Mouse (Mus musculus): ENCODE measurements around the gene Meis1.

Gene Meis1

GRCm38 (mm10) chr11:19018489-19019203, at the start of gene Meis1:
Meis1 (minus strand) TSS chr11:19018985.
- peak; percentile 77 to 81 for DNase-seq (ENCODE audit: low spot score in 2 of 2)

- DNase-seq (ENCODE audit: low spot score in 2 of 2), result no peak
Measured at GRCm38 (mm10) chr11:19067334-19067733, 48.5 kb upstream of the Meis1 start.

- DNase-seq (ENCODE audit: low spot score in 2 of 2), result no peak
Measured at GRCm38 (mm10) chr11:19049276-19049675, 30.5 kb upstream of the Meis1 start.

GRCm38 (mm10) chr11:19036595-19037166, 17.9 kb upstream of the Meis1 start:
- DNase-seq (ENCODE audit: low spot score in 2 of 2), result no peak

- no peak for DNase-seq (ENCODE audit: low spot score in 2 of 2)
Measured at GRCm38 (mm10) chr11:19026581-19027561, 8.1 kb upstream of the Meis1 start.

DNA sequence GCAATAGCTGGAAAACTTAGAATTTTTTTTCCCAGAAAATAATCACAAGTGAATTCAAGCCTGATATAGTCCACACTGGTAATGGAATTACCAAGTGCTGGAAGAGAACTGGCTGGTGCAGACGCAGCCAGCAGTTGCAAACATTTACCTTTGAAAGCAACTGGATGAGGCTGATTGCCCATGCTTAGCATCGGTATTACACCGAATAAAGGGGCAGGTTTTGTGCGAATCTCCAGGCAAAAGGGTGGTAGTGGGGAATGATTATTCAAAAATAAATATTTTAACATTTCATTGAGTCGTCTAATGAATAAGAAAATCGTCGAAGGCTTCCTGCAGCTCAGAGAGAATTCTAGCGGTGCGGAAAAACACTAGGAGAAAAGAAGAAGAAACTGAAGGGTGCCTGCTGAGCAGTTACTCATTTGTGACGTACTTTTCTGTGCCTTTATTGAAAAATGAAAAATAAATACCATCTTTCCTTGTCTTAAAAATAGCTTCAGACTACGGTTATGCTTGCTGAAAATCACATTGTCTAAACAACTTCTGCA, 7.3 kb upstream of the Meis1 start:
- DNase-seq (ENCODE audit: low spot score in 2 of 2), result no peak

GRCm38 (mm10) chr11:19024496-19025265, 5.9 kb upstream of the Meis1 start:
- no peak for DNase-seq (ENCODE audit: low spot score in 2 of 2)

- DNase-seq (ENCODE audit: low spot score in 2 of 2), result no peak
Measured at GRCm38 (mm10) chr11:19023356-19023755, 4.6 kb upstream of the Meis1 start.

- DNase-seq (ENCODE audit: low spot score in 2 of 2), result no peak
Measured at GRCm38 (mm10) chr11:19022576-19022975, 3.8 kb upstream of the Meis1 start.

DNA sequence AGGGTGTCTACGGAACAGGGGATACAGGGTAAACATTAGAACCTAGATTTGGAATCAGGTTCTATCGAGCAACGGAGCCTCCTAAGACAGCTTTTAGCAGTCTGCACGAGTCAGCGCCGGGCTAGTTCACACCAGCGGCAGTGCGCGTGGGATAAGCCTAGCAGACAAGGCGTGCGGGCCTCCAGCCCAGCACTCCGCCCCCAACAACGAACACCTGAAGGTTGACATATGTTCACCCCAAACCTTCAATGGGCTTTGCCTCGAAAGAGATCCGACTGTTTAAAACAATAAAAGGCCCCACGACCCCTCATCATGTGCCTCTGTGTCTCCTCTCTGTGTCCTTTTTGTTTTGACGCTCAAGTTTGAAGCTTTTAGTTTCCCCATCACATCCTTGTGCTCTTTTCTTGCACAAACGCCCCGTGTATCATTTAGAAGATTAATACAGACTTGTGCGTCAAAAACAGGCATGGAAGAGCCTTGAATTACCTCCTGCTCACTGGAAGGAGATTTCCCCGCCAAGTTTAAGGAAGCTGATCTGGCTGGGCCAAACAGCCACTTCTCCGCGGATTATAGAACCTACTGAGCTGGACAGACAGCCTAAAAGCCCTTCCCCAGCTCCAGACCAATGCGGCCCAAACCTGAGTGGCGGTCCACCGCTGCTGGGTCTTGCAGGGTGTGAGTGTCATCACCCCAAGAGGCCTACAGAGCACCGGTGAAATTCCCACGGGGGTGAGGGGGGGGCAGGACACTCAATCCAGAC, 2.3 kb upstream of the Meis1 start:
- no peak for DNase-seq (ENCODE audit: low spot score in 2 of 2)

DNA sequence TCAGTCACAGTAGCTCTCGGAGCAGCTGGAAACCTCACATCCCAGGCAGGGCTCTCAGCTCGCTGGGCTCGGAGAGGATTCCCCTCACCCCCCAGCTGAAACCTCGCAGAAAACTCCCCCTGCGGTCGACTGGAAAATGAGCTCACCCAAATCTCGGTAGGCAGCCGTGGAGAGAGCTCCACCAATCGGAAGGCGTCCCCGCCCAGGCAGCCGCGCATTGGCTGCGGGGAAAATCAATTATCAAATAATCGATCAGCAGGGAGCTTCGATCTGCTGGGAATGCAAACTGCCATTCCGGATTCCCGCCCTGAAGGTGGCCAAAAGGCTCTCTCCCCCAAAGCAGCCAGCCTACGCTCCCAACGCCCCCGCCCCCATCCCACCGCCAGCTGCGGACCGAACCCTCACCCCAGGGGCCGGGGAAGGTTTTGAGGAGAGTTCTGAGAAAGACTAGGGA, 1.6 kb upstream of the Meis1 start:
- peak; percentile 85 to 89 for DNase-seq (ENCODE audit: low spot score in 2 of 2)

DNA sequence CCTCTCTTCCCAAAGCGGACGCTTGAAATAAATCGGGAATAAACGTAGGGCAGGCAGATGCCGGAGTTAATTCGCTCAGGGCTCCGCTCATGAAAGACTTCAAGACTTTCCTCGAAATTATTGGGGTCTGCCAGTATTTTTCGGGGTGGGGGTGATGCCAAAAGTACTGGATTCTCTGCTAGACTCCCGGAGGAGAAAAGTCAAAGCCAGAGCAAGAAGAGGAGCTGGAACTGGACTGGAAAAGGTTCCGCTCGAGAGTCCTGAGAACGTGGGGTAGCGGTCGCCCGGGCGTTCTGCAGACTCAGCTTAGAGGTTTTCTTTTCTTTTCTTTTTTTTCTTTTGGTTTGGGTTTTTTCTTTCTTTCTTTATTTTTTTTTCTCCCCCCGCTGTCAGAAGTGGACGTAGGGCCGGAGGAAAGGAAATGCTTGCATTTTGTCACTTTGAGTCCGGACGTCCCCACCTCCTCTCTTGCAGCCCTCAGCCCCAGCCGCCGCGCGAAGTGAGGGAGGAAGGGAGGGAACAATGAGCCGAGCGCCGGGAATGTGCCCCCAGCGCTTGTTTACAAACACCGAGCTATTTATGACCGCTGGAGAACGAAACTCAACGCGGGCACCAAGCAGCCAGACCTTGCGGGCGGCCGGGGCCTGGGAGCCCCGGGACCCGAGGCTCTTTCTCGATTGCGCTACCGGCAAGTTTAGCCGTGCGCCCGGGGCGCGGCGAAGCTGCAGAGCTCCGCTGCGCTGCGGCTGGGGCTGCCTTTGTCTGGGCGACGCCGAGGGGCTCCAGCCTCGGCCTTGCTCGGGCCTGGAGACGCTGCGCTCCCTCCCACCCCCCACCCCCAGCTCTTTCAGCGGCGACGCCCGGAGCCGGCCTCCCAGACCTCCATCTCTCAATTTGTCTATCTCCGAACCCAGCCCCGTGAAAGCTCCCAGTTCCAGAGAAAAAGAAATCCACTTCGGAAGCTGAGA, 703 bp upstream of the Meis1 start:
- DNase-seq (ENCODE audit: low spot score in 2 of 2), result peak in 1 of 2 experiments; percentile 39

DNA sequence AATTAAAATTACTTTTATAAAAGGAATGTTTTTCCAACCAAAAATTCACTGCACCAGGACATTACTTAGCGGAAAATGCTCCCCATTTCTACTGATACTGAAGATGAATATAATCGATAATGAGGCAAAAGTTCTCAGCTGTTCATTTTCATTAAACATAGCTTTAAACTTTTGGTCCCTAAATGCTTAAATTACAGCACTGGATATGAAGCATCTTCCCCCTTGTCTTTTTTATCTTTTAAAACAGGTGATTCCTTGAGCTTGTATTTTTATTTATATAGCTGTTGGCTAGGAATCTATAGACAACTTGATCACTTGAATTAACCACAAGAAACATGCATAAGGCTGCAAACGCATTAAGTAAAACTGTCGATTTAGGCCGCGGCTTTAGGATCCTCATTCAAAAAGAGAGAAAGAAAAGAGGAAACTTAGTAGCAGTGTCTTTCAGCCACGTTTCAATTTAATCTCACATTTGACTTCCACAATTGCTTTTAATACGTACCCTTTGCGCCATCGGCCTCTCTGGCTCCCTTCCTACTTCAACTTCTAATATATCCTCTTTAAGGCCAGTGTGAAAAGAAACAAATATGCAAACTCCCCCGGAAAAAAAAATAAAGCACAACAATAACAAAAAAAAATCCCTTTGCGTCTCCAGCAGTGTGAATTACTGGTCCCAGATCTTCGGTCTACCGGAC, 919 bp downstream of the Meis1 start:
- DNase-seq (ENCODE audit: low spot score in 2 of 2), result no peak

GRCm38 (mm10) chr11:19017262-19017661, 1.5 kb downstream of the Meis1 start:
- no peak for DNase-seq (ENCODE audit: low spot score in 2 of 2)

DNA sequence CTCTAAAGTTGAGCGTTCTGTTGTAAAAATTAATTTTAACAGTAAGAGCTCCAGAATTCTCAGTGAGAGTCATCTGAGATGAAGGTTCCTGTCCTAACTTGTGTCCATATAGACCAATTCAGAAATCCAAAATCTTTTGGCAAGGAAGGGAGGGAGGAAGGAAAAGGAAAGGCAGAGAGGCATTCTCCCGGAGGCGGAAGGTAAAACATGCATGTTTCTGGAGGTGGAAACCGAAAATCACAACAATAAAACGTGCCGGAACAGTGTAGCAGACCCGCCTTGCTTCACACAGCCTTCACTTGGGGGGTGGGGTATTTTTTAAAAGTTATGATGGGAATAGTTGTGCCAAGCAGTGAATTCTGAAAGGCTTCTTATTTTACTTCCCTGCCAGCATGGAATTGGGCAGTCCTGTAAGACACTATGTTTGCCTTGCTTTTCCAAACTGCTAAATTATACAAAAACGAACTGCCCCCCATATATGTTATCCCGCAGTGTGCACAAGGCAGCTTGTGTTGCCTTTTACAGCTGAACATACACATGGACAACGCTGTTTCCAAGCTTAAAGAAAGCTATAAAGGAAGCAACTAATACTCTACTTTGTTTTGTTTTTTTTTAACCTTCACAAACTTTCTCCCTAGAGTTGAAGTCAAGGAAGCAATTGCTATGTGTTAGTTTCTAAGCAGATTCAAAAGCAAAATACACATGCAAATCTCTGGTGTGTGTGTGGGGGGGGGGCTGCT, 2.1 kb downstream of the Meis1 start:
- no peak for DNase-seq (ENCODE audit: low spot score in 2 of 2)

DNA sequence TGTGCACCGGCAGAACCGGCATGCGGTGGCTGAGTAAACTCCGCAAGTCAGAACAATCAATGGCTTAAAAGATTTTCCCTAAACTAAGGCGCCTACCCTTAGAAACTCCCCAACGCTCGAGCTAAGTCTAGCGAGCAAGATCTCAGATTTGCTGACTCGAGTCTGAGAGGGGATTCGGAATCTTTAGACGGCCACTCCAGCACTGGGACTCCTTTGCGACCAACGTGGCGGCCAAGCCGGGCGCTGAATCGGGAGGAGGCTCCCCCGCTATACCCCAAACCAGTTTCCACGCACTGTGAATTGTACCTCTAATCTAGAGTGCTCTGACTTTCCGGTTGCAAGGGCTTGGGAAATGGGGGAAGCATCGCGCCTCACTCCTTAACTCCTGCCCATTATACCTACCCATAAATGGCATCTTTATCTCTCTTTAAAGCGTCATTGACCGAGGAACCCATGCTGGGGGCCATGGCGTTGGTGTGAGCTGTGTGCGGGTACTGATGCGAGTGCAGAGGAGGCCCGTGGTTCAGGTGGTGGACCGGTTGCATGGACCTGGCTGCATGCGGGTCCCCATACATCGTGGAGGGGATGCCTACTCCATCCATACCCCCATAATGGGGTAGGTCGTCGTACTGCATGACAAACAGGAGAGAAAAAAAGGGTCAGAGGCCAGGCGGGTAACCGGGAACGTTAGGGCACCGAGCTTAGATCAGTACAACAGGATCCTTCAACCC, 2.9 kb downstream of the Meis1 start:
- no peak for DNase-seq (ENCODE audit: low spot score in 2 of 2)

DNA sequence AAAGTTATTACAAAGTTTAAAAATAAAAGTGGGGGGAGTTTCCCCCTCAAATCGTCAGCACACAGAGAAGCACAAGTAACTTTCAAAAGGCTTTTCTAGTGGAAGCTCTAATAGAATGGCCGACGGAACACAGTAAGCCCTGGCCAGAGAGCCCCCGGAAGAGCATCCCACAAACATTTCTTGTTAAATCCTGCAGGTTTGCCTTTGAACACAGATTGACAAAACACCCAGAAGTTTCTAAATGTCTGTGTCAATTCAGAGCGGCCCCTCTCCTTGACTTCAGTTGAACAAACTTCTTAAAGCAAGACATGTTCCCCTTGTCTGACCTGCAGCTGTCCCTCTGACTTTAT, 3.4 kb downstream of the Meis1 start:
- DNase-seq (ENCODE audit: low spot score in 2 of 2), result no peak
